Comparison of ENCODE assay signal across 12 mouse cellular contexts in genomic region chr9:96753921-96754624, GRCm38 (mm10). TPM values are rescaled to one million over a fixed set of nuclear protein-coding genes. Genes with fewer than 3 reads are reported as not detected.
DNase-seq lines count a peak whose midpoint lies in the region; ATAC-seq lines count a peak whose summit lies in the region.
"Had no signal": no experiment of that assay in that cellular context is flagged by ENCODE, and none has a peak within 500 bp of the region (broad histone marks: within the 10 kb centered on the region; RNA-seq: fewer than 3 reads in every experiment).

No protein-coding gene starts in this region.

- no peak for DNase-seq in heart, postnatal 14 days
- peak; percentile 23 for DNase-seq in 3134 (ENCODE audit: extremely low read depth, insufficient read length, low spot score)
- no peak for DNase-seq in layer of hippocampus, adult 8-10 months (ENCODE audit: low spot score in 2 of 2)
- DNase-seq in right cerebral cortex, postnatal 25 days = no peak
- DNase-seq: cerebellum, adult 9-11 months; liver, embryonic 13.5 days had no signal

- peaks cover 15% of the 10 kb centered on the region for H3K4me1 ChIP-seq in heart, embryonic 11.5 days (ENCODE audit: control insufficient read depth, insufficient read depth, low read length)
- H3K4me1 ChIP-seq: liver, embryonic 13.5 days had no signal

- no peaks in the 10 kb centered on the region; the same call in 1 of the 2 replicates for H3K9me3 ChIP-seq in heart, embryonic 11.5 days (replicated peaks; ENCODE audit: control insufficient read depth, low read length)
- H3K9me3 ChIP-seq: embryonic facial prominence, embryonic 10.5 days; liver, embryonic 13.5 days; megakaryocyte, embryonic 14.5 days had no signal

- H3K27me3 ChIP-seq in heart, embryonic 11.5 days (ENCODE audit: control insufficient read depth, insufficient read depth, low read length) = no peaks in the 10 kb centered on the region
- H3K27me3 ChIP-seq: liver, embryonic 13.5 days had no signal

- H3K9ac ChIP-seq in heart, embryonic 11.5 days (ENCODE audit: low read depth, low read length) = no peak overlapping the region
- H3K9ac ChIP-seq: liver, embryonic 13.5 days had no signal

- peak overlapping the region; percentile 41; the same call in 1 of the 2 replicates for H3K27ac ChIP-seq in heart, embryonic 11.5 days (ENCODE audit: low read depth, low read length)
- H3K27ac ChIP-seq: embryonic facial prominence, embryonic 10.5 days; liver, embryonic 13.5 days had no signal

- no peaks in the 10 kb centered on the region for H3K36me3 ChIP-seq in heart, embryonic 11.5 days (ENCODE audit: control insufficient read depth, insufficient read depth, low read length)
- H3K36me3 ChIP-seq: embryonic facial prominence, embryonic 10.5 days; liver, embryonic 13.5 days had no signal

- H3K4me2 ChIP-seq in heart, embryonic 11.5 days = no peak overlapping the region; the same call in 1 of the 2 replicates
- H3K4me2 ChIP-seq: liver, embryonic 13.5 days had no signal

- intact Hi-C loops in heart, postnatal 14 days (cut with DNase I) = no loop called here

- no peak overlapping the region for H3K4me3 ChIP-seq in heart, embryonic 11.5 days (ENCODE audit: low read depth, low read length)
- H3K4me3 ChIP-seq: embryonic facial prominence, embryonic 10.5 days; liver, embryonic 13.5 days; megakaryocyte, embryonic 14.5 days had no signal

- ATAC-seq in heart, embryonic 11.5 days (replicated peaks; ENCODE audit: insufficient number of reproducible peaks, low FRiP score, low TSS enrichment) = no peak
- ATAC-seq in CD4-positive, CD25-positive, alpha-beta regulatory T cell, adult 4 months = peak; percentile 56
- ATAC-seq in inflammation-experienced regulatory T-cells, adult 6 months = peak; percentile 60
- ATAC-seq: hindbrain, embryonic 16.5 days had no signal

- WGBS in heart, embryonic 11.5 days (ENCODE audit: insufficient replicate concordance) = 28% methylated on average over 11 of the region's 11 CpGs

RNA-seq across cellular contexts. Expression of gene Zbtb38, which starts 1.4 kb away (rescaled TPM):
- polyA plus RNA-seq in heart, embryonic 11.5 days (2014; fragmentation: Nextera tagmentation; extraction: Ambion mirVana) = 22.7 and 24.7 TPM in 2 replicates
- total RNA-seq in heart, postnatal 14 days (2021) = 10 to 100 TPM; 28.5 to 35.0 TPM
- 10 to 100 TPM; 80.3 to 85.0 TPM for polyA plus RNA-seq in CD4-positive, CD25-positive, alpha-beta regulatory T cell, adult 4 months (2017; shearing (Covaris generic))
- 10 to 100 TPM; 53.9 to 73.9 (median 69.4) TPM for polyA plus RNA-seq in inflammation-experienced regulatory T-cells, adult 6 months (2017; shearing (Covaris generic))
- total RNA-seq in layer of hippocampus, adult 8-10 months (2022) = 10 to 100 TPM; 57.5 to 68.1 (median 62.3) TPM
